Mouse (Mus musculus): Measurements from ENCODE around the gene Cpa4.

Cpa4 gene

GRCm38 (mm10) chr6:30568069-30568468 is at the start of gene Cpa4:
Gene Cpa4, plus strand, starts transcription at chr6:30568369.
- in situ Hi-C loops (cut with MboI, MseI), result loop anchor here in 1 of 2 experiments (5.0 kb wide), 1 partner anchor 34 kb away; no protein-coding TSS in a partner anchor

GRCm38 (mm10) chr6:30520400-30520799 is 47.8 kb upstream of the Cpa4 start:
- in situ Hi-C loops (cut with MboI, MseI), result loop anchor here (5.0 to 25.0 kb wide), 4 partner anchors 282 to 667 kb away; no protein-coding TSS in a partner anchor

GRCm38 (mm10) chr6:30525456-30526332 is 42.5 kb upstream of the Cpa4 start:
- in situ Hi-C loops (cut with MboI, MseI), result loop anchor here in 1 of 2 experiments (5.0 kb wide), 1 partner anchor 212 kb away; no protein-coding TSS in a partner anchor

GRCm38 (mm10) chr6:30526586-30527515 is 41.3 kb upstream of the Cpa4 start:
- in situ Hi-C loops (cut with MboI, MseI), result loop anchor here in 1 of 2 experiments (5.0 kb wide), 1 partner anchor 210 kb away; no protein-coding TSS in a partner anchor

- in situ Hi-C loops (cut with MboI, MseI), result loop anchor here in 1 of 2 experiments (5.0 kb wide), 1 partner anchor 209 kb away; no protein-coding TSS in a partner anchor
Measured at GRCm38 (mm10) chr6:30528800-30529199, 39.4 kb upstream of the Cpa4 start.

GRCm38 (mm10) chr6:30535340-30535739 is 32.8 kb upstream of the Cpa4 start:
- in situ Hi-C loops (cut with MboI, MseI), result loop anchor here in 1 of 2 experiments (10.0 kb wide), 1 partner anchor 379 kb away; the partner anchor contains the start of gene Tsga13

GRCm38 (mm10) chr6:30538240-30538639 is 29.9 kb upstream of the Cpa4 start:
- in situ Hi-C loops (cut with MboI, MseI), result loop anchor here in 1 of 2 experiments (10.0 kb wide), 1 partner anchor 377 kb away; the partner anchor contains the start of gene Tsga13

- in situ Hi-C loops (cut with MboI, MseI), result loop anchor here in 1 of 2 experiments (10.0 kb wide), 1 partner anchor 376 kb away; the partner anchor contains the start of gene Tsga13
Measured at GRCm38 (mm10) chr6:30538800-30539199, 29.4 kb upstream of the Cpa4 start.

- in situ Hi-C loops (cut with MboI, MseI), result loop anchor here in 1 of 2 experiments (5.0 kb wide), 1 partner anchor 261 kb away; no protein-coding TSS in a partner anchor
Measured at GRCm38 (mm10) chr6:30541009-30541799, 27.0 kb upstream of the Cpa4 start, which contains the start of gene Cpa2. Gene Cpa2, plus strand, starts transcription at chr6:30541582.

GRCm38 (mm10) chr6:30542277-30542676 is 25.9 kb upstream of the Cpa4 start:
- in situ Hi-C loops (cut with MboI, MseI), result loop anchor here in 1 of 2 experiments (5.0 kb wide), 1 partner anchor 260 kb away; no protein-coding TSS in a partner anchor

GRCm38 (mm10) chr6:30543077-30543476 is 25.1 kb upstream of the Cpa4 start:
- in situ Hi-C loops (cut with MboI, MseI), result loop anchor here in 1 of 2 experiments (5.0 kb wide), 1 partner anchor 259 kb away; no protein-coding TSS in a partner anchor

- in situ Hi-C loops (cut with MboI, MseI), result loop anchor here in 1 of 2 experiments (5.0 kb wide), 1 partner anchor 258 kb away; no protein-coding TSS in a partner anchor
Measured at GRCm38 (mm10) chr6:30543851-30544250, 24.3 kb upstream of the Cpa4 start.

- in situ Hi-C loops (cut with MboI, MseI), result no loop called here
Measured at GRCm38 (mm10) chr6:30545689-30546088, 22.5 kb upstream of the Cpa4 start.

- in situ Hi-C loops (cut with MboI, MseI), result no loop called here
Measured at GRCm38 (mm10) chr6:30546571-30547273, 21.4 kb upstream of the Cpa4 start.

- in situ Hi-C loops (cut with MboI, MseI), result no loop called here
Measured at GRCm38 (mm10) chr6:30547274-30547645, 20.9 kb upstream of the Cpa4 start.

- in situ Hi-C loops (cut with MboI, MseI), result no loop called here
Measured at GRCm38 (mm10) chr6:30547656-30548306, 20.4 kb upstream of the Cpa4 start.

- in situ Hi-C loops (cut with MboI, MseI), result no loop called here
Measured at GRCm38 (mm10) chr6:30549231-30549761, 18.9 kb upstream of the Cpa4 start.

GRCm38 (mm10) chr6:30550496-30551192 is 17.5 kb upstream of the Cpa4 start:
- in situ Hi-C loops (cut with MboI, MseI), result no loop called here

Data from T-helper 17 cell (primary cell).